Mouse (Mus musculus) midbrain, embryonic 12.5 days (tissue): Measurements from ENCODE around the gene Hinfp. TPM values are rescaled to one million over a fixed set of nuclear protein-coding genes. Genes with fewer than 3 reads are reported as not detected.
"Not testable (repeated sequence)": the region's sequence is repeated elsewhere in the genome, so short reads cannot be mapped to it uniquely, and the experiment has no call there.

Source experiments
- ATAC-seq: fragments of 200-750 bp; cut with Nextera tagmentation; 2 replicates; pipeline ENCODE4 v1.8.0; 2017; ENCODE audit warnings: low read depth, moderate TSS enrichment, moderate library complexity; ENCODE audit not compliant: low FRiP score
- H3K27ac ChIP-seq: fragments of 300-500 bp; sonication (generic); replicated peaks from 2 replicates; pipeline ENCODE4 v1.5.1; 2016; ENCODE audit warnings: mild to moderate bottlenecking
- H3K27me3 ChIP-seq: fragments of 300-500 bp; sonication (generic); 2 replicates; pipeline ENCODE4 v1.6.1; 2016; ENCODE audit warnings: mild to moderate bottlenecking
- H3K36me3 ChIP-seq: fragments of 300-500 bp; sonication (generic); 2 replicates; pipeline ENCODE4 v1.6.1; 2016
- H3K4me1 ChIP-seq: fragments of 300-500 bp; sonication (generic); 2 replicates; pipeline ENCODE4 v1.6.1; 2016
- H3K4me2 ChIP-seq: fragments of 300-500 bp; sonication (generic); replicated peaks from 2 replicates; pipeline ENCODE4 v1.6.1; 2016; ENCODE audit warnings: mild to moderate bottlenecking, moderate library complexity
- H3K4me3 ChIP-seq: fragments of 300-500 bp; sonication (generic); 2 replicates; pipeline ENCODE4 v1.5.1; 2016; ENCODE audit warnings: mild to moderate bottlenecking
- H3K9ac ChIP-seq: fragments of 300-500 bp; sonication (generic); replicated peaks from 2 replicates; pipeline ENCODE4 v1.6.1; 2016; ENCODE audit warnings: mild to moderate bottlenecking, moderate library complexity
- H3K9me3 ChIP-seq: fragments of 300-500 bp; sonication (generic); 2 replicates; pipeline ENCODE4 v1.6.1; 2016; ENCODE audit warnings: mild to moderate bottlenecking
- WGBS: fragments of 180-500 bp; shearing (Covaris S2); methylation state at CpG from one replicate; pipeline ENCODE4 v1.1.7; 2016; 5-methylcytosine and 5-hydroxymethylcytosine counted together
- polyA plus RNA-seq: library from polyadenylated mRNA; unstranded; fragments of >200 nt; fragmentation: Nextera tagmentation; extraction: Ambion mirVana; gene quantifications from 2 replicates; pipeline ENCODE4 v1.2.1, GENCODE M21; 2016

Gene Hinfp
- polyA plus RNA-seq, 1 experiment from 2014 or later, result 38.5 TPM

DNA sequence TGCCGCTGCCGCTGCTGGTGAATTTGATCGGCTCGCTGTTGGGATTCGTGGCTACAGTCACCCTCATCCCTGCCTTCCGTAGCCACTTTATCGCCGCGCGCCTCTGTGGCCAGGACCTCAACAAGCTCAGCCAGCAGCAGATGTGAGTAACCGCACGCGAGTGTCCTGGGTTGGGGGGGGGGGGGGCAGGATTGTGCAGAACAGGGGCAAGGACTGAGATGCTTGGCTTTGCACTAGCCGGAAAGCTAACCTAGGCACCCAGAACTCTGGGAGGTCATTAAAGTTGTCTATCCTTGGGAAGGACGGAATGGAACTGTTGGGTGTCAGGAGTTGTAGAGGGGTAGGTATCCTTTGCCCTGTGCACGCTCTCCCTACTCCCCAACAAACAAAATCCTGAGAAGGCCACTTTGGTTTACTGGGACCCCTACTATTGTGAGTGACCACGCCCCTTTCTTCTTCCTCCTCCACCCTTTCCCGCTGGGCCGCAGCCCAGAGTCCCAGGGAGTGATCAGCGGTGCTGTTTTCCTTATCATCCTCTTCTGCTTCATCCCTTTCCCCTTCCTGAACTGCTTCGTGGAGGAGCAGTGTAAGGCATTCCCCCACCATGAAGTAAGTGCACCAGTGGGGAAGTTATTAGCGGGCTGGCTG, 21.7 kb upstream of the Hinfp start:
- Histone ChIP-seq H3K9ac (peak overlapping the region; percentile 85), H3K36me3 (peaks cover 35% of the 10 kb centered on the region), H3K4me2 (peak overlapping the region; percentile 61), H3K27ac (peak overlapping the region; percentile 90), H3K9me3 (no peaks in the 10 kb centered on the region), H3K4me1 (peaks cover 18% of the 10 kb centered on the region), H3K27me3 (no peaks in the 10 kb centered on the region), H3K4me3 (peak overlapping the region; percentile 78)
- under 1% methylated on average over 22 of the region's 22 CpGs for WGBS
- peak; percentile 55 for ATAC-seq

DNA sequence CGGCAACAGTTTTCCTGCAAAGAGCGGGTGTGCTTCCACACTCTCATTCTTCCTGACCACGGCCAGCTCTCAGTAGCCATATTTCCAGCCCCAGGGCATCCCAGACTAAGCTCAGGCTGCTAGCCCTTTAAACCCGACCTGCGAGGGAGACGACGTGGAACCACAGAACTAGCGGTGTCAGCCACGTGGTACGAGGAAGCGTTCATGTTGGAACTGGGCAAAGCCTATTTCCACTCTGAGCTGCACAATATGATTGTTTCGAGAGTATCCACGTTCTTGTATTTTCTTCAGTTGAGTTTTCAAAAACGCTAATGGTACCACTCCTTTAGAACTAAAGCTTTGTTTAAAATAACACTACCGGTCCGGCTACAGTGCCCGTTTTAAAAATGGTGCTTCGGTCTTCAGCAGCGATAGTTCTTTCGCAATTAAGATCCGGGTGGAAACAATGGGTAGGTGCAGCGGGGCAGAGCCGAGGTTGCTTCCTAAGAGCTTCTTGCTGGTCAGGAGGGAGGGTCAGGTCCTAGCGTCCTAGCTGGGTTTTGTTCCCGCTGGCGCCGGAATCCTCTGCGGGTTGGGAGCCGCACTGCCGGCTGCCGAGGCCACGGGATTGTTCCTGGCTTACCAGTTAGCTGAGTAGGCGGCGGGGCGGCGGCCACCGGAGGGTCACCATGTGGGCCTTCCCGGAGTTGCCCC, 21.0 kb upstream of the Hinfp start:
- peaks cover 29% of the 10 kb centered on the region for H3K36me3 ChIP-seq
- peak; percentile 85 for ATAC-seq
- under 1% methylated on average over 38 of the region's 38 CpGs for WGBS
- peak overlapping the region; percentile 90 for H3K27ac ChIP-seq
- H3K4me3 ChIP-seq, result peak overlapping the region; percentile 78
- H3K9ac ChIP-seq, result peak overlapping the region; percentile 85
- peak overlapping the region; percentile 61 for H3K4me2 ChIP-seq
- H3K27me3 ChIP-seq, result no peaks in the 10 kb centered on the region
- H3K9me3 ChIP-seq, result no peaks in the 10 kb centered on the region
- peaks cover 18% of the 10 kb centered on the region for H3K4me1 ChIP-seq

DNA sequence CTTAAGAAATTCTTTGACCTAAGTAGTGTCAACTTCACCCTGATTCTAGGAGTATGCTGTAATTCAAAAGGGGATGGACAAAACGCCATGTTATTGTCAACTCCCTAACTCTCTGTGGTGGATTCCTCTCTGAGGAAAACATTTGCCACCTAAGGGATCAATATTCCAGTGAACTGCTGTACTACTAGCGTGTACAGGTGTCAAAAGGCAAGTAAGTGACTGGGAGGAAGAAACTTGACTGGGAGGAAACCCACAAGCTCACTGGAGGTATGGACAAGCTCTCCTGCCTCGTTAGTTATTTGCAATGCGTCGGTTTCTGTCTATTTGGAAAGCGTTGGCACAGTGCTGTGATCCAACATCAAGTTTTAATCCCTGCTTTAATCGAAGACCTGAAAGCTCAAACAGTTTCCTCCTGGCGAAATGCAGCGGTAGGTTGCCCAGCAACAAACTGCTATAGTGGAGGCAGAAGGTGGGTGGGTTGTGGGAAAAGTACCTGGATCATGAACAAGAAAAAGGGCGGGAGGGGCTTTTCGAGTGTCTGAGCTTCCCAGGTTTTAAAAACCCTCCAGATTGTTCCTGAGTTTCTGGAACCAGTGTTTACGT, 20.4 kb upstream of the Hinfp start, which contains the start of gene Dpagt1:
TSS of gene Dpagt1 (plus strand) at position 252 of the 603 bp plus-strand sequence.
- H3K9me3 ChIP-seq, result no peaks in the 10 kb centered on the region
- peak within 1 kb of the TSS; percentile 90 for H3K27ac ChIP-seq
- 4% methylated on average over 12 of the region's 12 CpGs for WGBS
- H3K4me2 ChIP-seq, result peak within 1 kb of the TSS; percentile 61
- no peak for ATAC-seq
- H3K4me3 ChIP-seq, result peak within 1 kb of the TSS; percentile 78
- peaks cover 20% of the 10 kb centered on the region for H3K4me1 ChIP-seq
- H3K36me3 ChIP-seq, result peaks cover 22% of the 10 kb centered on the region
- H3K27me3 ChIP-seq, result no peaks in the 10 kb centered on the region
- peak within 1 kb of the TSS; percentile 85 for H3K9ac ChIP-seq

DNA sequence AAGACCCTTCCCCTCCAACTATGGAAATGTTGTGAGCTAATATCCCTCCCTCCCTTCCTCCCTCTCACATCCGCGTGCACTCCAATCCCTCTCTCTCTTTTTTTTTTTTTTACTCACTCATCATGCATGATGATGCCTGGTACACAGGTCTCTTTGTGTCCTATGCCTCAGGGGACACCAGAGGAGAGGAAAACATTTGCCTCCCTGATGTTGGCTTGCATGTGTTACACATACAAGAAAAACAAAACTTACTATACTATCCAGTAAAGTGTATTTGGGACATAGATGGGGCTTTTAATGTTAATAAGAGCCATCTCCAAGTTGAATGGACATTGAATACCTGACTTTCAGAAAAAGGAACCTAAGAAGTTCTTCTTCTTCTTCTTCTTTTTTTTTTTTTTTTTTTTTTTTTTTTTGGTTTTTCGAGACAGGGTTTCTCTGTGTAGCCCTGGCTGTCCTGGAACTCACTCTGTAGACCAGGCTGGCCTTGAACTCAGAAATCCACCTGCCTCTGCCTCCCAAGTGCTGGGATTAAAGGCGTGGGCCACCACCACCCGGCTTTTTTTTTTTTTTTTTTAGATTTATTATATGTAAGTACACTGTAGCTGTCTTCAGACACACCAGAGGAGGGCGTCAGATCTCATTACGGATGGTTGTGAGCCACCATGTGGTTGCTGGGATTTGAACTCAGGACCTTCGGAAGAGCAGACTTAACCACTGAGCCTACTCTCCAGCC, 19.7 kb upstream of the Hinfp start:
- H3K27me3 ChIP-seq, ATAC-seq, H3K9me3 ChIP-seq, H3K27ac ChIP-seq, H3K4me3 ChIP-seq, H3K9ac ChIP-seq: not testable (repeated sequence)
- peaks cover 25% of the 10 kb centered on the region for H3K4me1 ChIP-seq
- peak overlapping the region; percentile 61; the same call in 1 of the 2 replicates for H3K4me2 ChIP-seq
- H3K36me3 ChIP-seq, result peaks cover 16% of the 10 kb centered on the region
- 69% methylated on average over 5 of the region's 8 CpGs for WGBS

DNA sequence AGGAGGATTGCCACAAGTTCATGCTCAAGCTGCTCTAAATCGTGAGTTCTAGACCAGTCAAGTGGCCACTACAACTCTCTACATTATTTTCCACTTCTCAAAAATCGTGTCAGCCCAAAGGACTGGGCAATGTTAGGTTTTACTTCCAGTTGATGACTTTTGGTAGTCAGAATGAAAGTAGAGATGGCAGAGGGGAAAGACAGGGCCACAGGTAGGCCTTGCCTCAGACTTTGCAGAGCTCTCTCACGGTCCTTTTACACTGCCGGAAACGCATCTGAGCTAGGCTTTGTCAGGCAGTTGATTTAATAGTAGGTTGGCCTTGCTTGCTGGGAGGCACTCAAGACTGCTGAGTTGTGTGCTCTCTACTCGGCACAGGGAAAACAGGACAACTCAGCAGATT, 18.7 kb upstream of the Hinfp start:
- peaks cover 8% of the 10 kb centered on the region; the same call in 1 of the 2 replicates for H3K36me3 ChIP-seq
- H3K4me2 ChIP-seq, result no peak overlapping the region
- no peak overlapping the region for H3K27ac ChIP-seq
- ATAC-seq, result no peak
- no peaks in the 10 kb centered on the region for H3K9me3 ChIP-seq
- WGBS, result 89% methylated on average over 6 of the region's 6 CpGs
- no peak overlapping the region for H3K9ac ChIP-seq
- peaks cover 30% of the 10 kb centered on the region for H3K4me1 ChIP-seq
- H3K27me3 ChIP-seq, result no peaks in the 10 kb centered on the region
- H3K4me3 ChIP-seq, result no peak overlapping the region

DNA sequence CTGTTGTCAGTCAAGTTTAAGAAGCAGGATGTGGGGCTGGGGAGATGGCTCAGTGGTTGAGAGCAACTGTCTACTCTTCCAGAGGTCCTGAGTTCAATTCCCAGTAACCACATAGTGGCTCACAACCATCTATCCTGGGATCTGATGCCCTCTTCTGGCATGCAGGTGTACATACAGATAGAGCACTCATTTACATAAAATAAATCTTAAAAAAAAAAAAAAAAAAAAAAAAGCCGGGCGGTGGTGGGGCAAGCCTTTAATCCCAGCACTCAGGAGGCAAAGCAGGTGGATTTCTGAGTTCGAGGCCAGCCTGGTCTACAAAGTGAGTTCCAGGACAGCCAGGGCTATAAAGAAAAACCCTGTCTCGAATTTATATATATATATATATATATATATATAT, 18.2 kb upstream of the Hinfp start:
- H3K4me3 ChIP-seq, H3K27ac ChIP-seq, H3K4me2 ChIP-seq, H3K27me3 ChIP-seq, ATAC-seq, H3K9me3 ChIP-seq, H3K36me3 ChIP-seq, H3K9ac ChIP-seq: not testable (repeated sequence)
- H3K4me1 ChIP-seq, result peaks cover 34% of the 10 kb centered on the region
- 74% methylated on average over 4 of the region's 4 CpGs for WGBS

DNA sequence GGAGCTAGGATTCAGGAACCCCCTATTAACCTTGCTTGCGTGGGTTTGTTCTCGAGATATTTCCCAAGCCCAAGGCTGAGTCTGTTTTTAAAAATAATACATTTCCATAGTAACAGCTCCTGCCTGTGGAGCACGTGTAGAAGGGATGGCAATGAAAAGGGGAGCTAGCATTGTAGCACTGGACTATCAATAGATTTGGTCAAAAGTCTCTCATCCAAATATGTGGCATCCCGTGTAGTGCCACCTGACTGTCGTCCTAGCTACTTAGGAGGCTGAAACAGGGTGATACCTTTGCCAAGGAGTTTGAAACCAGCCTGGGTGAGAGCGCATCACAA, 15.3 kb upstream of the Hinfp start:
- H3K27ac ChIP-seq, result peak overlapping the region; percentile 80
- H3K4me3 ChIP-seq, result peak overlapping the region; percentile 95
- peaks cover 36% of the 10 kb centered on the region for H3K4me1 ChIP-seq
- H3K9ac ChIP-seq, result peak overlapping the region; percentile 47
- no peak for ATAC-seq
- no peaks in the 10 kb centered on the region for H3K9me3 ChIP-seq
- WGBS, result 22% methylated on average over 6 of the region's 6 CpGs
- no peaks in the 10 kb centered on the region; the same call in 1 of the 2 replicates for H3K27me3 ChIP-seq
- H3K36me3 ChIP-seq, result peaks cover 11% of the 10 kb centered on the region
- peak overlapping the region; percentile 92 for H3K4me2 ChIP-seq

DNA sequence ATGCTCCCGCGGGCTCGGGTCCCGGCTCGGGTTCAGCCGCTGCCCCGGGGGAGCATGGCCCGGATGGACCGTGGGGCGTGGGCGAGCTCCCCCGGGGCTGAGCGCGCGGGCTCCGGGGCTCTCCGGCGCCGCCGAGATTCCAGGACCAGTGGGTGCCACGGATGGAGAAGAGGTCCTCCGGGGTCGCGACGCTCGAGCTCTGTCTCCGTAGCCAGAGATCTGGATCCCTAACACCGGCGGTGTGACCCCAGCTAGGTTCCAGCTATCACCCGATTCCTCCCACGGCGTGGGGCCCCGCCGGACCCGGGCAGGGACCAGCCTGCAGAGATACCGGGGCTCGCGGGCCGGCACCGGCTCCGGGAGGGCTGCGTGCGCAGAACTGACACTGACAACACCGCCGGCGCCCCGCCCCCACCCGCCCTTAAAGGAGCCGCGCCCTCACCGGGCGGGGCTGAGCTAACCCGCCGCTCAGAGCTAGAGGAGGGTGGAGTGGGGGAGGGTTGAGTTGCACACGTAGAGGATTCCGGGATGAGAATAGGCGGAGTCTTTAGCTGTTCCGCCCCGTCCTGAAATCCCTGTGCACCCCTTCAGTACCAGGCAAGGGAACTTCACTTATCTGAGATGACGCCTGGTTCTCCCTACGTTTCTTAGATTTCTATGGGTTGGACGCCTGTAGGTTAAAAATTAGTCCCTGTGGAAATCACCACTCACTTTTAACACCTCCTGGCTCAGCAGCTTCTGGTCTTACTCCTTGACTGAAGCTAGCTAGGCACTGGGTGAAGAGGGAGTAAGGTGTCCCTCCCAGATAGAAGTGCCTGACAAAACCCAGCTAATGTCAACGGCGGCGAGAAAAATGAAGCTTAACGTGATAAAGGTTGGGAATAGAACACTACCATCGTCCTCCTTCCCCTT, 14.7 kb upstream of the Hinfp start, which contains the start of gene C2cd2l:
TSS of gene C2cd2l (minus strand) at position 399 of the 912 bp plus-strand sequence.
- Histone ChIP-seq H3K27me3 (no peaks in the 10 kb centered on the region; the same call in 1 of the 2 replicates), H3K4me1 (peaks cover 34% of the 10 kb centered on the region), H3K36me3 (peaks cover 17% of the 10 kb centered on the region), H3K4me2 (peak within 1 kb of the TSS; percentile 92), H3K4me3 (peak within 1 kb of the TSS; percentile 95), H3K9ac (peak within 1 kb of the TSS; percentile 91), H3K27ac (peak within 1 kb of the TSS; percentile 80), H3K9me3 (no peaks in the 10 kb centered on the region)
- under 1% methylated on average over 66 of the region's 67 CpGs for WGBS
- ATAC-seq, result peak; percentile 98

DNA sequence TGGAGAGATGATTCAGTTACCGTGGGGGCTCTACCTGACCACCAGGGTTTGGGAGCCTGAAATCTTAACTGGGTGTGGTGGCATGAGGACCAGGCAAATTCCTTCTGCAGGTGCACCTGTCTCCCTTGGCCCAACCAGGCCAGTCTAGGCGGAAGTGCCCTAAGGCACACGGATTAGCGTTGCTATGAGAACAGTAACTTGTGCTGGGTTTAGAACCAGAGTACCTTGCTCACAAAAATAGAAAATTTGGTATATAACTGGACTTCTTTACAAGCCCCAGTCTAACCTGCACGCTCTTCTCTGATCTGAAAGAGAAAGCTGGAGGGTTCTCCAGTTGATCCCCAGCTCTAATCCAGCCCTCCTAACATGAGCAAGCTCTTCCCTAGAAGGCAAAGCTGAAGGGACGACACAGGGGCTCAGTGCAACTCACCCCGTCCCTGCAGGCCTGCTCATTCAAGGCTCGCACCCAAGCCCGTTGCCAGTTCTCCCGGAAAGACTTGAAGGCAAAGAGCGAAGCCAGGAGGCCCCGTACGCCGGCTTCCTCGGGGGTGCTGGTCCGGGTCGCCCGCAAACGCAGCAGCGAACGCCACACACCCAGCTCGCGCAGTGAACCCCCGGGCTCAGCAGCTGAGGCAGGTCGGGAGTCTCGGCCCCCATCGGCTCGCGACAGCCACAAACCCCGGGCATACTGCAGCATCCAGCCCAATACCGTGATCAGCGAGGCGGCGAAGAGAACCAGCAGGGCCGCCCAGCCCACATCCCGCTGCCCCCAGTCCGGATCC, 13.8 kb upstream of the Hinfp start:
- Histone ChIP-seq H3K4me1 (peaks cover 31% of the 10 kb centered on the region), H3K4me2 (peak overlapping the region; percentile 92), H3K27ac (peak overlapping the region; percentile 80), H3K4me3 (peak overlapping the region; percentile 95), H3K9ac (peak overlapping the region; percentile 91), H3K36me3 (peaks cover 26% of the 10 kb centered on the region), H3K27me3 (no peaks in the 10 kb centered on the region; the same call in none of the 2 replicates), H3K9me3 (no peaks in the 10 kb centered on the region)
- ATAC-seq, result no peak; the same call in 1 of the 2 replicates
- WGBS, result 2% methylated on average over 37 of the region's 37 CpGs

DNA sequence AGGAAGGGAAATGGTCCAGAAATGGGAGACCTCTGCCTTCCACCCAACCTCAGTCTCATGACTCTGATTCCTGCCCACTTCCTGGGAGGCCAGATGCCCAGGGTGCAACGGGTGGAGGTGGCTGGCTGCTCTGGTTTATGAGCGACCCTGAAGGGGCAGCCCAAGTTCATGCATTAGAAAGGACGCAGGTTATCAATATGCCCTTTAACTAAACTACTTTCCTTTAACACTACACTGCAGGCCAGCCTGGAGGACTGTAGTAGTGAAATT, 13.3 kb upstream of the Hinfp start:
- no peak overlapping the region; the same call in 1 of the 2 replicates for H3K27ac ChIP-seq
- ATAC-seq, result no peak
- 33% methylated on average over 3 of the region's 3 CpGs for WGBS

More for the DNA sequence above, 13.3 kb upstream of the Hinfp start:
- Histone ChIP-seq H3K9me3 (no peaks in the 10 kb centered on the region), H3K4me3 (peak overlapping the region; percentile 95), H3K4me2 (peak overlapping the region; percentile 92), H3K4me1 (peaks cover 31% of the 10 kb centered on the region), H3K9ac (peak overlapping the region; percentile 91), H3K27me3 (no peaks in the 10 kb centered on the region; the same call in none of the 2 replicates), H3K36me3 (peaks cover 31% of the 10 kb centered on the region)
